Comparison of ENCODE assay signal across 31 mouse cellular contexts in the genomic region with DNA sequence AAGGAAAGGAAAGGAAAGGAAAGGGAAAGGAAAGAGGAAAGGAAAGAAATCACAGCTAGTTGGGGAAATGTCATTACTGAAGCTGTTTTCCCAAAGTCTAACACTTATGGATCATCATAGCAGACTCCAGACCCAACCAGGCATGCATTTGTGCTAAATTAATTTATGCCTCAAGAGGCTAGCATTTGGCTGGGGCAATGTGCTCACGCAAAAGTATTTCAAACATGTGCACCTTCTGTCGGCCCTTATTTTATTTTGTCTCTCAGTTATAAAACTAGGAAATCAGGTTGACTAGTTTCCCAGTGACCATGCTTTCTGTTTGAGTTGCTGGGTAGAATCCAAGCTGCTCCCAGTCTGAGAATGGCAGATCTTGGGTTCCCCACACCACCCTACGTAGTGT.
"Had no signal": no experiment of that assay in that cellular context is flagged by ENCODE, and none has a peak within 500 bp of the region (broad histone marks: within the 10 kb centered on the region; RNA-seq: fewer than 3 reads in every experiment).

No protein-coding gene starts in this region.

- H3K9ac ChIP-seq: limb, embryonic 12.5 days; limb, embryonic 13.5 days; limb, embryonic 15.5 days; liver, embryonic 12.5 days; liver, embryonic 13.5 days; liver, embryonic 14.5 days; liver, embryonic 15.5 days; liver, postnatal 0 days; lung, embryonic 14.5 days; lung, embryonic 15.5 days; midbrain, embryonic 12.5 days; midbrain, embryonic 13.5 days; midbrain, embryonic 15.5 days; neural tube, embryonic 12.5 days had no signal

- H3K36me3 ChIP-seq: limb, embryonic 10.5 days; limb, embryonic 12.5 days; limb, embryonic 13.5 days; limb, embryonic 15.5 days; liver, embryonic 15.5 days; lung, embryonic 15.5 days; midbrain, embryonic 10.5 days; midbrain, embryonic 12.5 days; midbrain, embryonic 13.5 days; midbrain, embryonic 15.5 days; neural tube, embryonic 12.5 days had no signal

- H3K4me3 ChIP-seq: limb, embryonic 10.5 days; limb, embryonic 12.5 days; limb, embryonic 13.5 days; limb, embryonic 15.5 days; liver, embryonic 12.5 days; liver, embryonic 13.5 days; liver, embryonic 15.5 days; lung, embryonic 15.5 days; megakaryocyte, embryonic 14.5 days; midbrain, embryonic 10.5 days; midbrain, embryonic 12.5 days; midbrain, embryonic 13.5 days; midbrain, embryonic 15.5 days; myocyte; neural tube, embryonic 12.5 days had no signal

- DNase-seq: left cerebral cortex, postnatal 4 days; liver; liver, embryonic 13.5 days; liver, postnatal 0 days; lung, adult 18-20 months; lung, adult 2 months; lung, embryonic 14.5 days; lung, postnatal 10 days; lung, postnatal 14 days; lung, postnatal 36 days; lung, postnatal 4 days had no signal

- H3K27ac ChIP-seq: limb, embryonic 10.5 days; limb, embryonic 12.5 days; limb, embryonic 13.5 days; limb, embryonic 15.5 days; liver, embryonic 12.5 days; liver, embryonic 13.5 days; liver, embryonic 14.5 days; liver, embryonic 15.5 days; lung, embryonic 15.5 days; macrophage; midbrain, embryonic 10.5 days; midbrain, embryonic 12.5 days; midbrain, embryonic 15.5 days; neural tube, embryonic 12.5 days had no signal

- H3K4me1 ChIP-seq: limb, embryonic 15.5 days; lung, embryonic 15.5 days; megakaryocyte, embryonic 14.5 days; neural tube, embryonic 12.5 days had no signal

- H3K4me2 ChIP-seq: limb, embryonic 12.5 days; limb, embryonic 13.5 days; limb, embryonic 15.5 days; liver, embryonic 11.5 days; liver, embryonic 12.5 days; liver, embryonic 13.5 days; liver, embryonic 15.5 days; lung, embryonic 14.5 days; lung, embryonic 15.5 days; midbrain, embryonic 11.5 days; midbrain, embryonic 12.5 days; midbrain, embryonic 13.5 days; midbrain, embryonic 15.5 days; neural tube, embryonic 12.5 days had no signal

- ATAC-seq: liver, embryonic 12.5 days; liver, postnatal 0 days; lung, postnatal 0 days; midbrain, embryonic 16.5 days had no signal

- H3K27me3 ChIP-seq: limb, embryonic 12.5 days; limb, embryonic 15.5 days; liver, embryonic 13.5 days; lung, embryonic 15.5 days; midbrain, embryonic 12.5 days; midbrain, embryonic 13.5 days; midbrain, embryonic 15.5 days had no signal

- H3K9me3 ChIP-seq: limb, embryonic 10.5 days; limb, embryonic 12.5 days; limb, embryonic 13.5 days; limb, embryonic 15.5 days; liver, embryonic 12.5 days; liver, embryonic 13.5 days; liver, embryonic 15.5 days; lung, embryonic 15.5 days; midbrain, embryonic 10.5 days; midbrain, embryonic 12.5 days; midbrain, embryonic 13.5 days; midbrain, embryonic 15.5 days; neural tube, embryonic 12.5 days had no signal
